Mouse (Mus musculus): ENCODE measurements around the gene Galnt18. TPM values are rescaled to one million over a fixed set of nuclear protein-coding genes. Genes with fewer than 3 reads are reported as not detected.

Galnt18 gene
- polyA plus RNA-seq, 1 experiment: 21.9 TPM

DNA sequence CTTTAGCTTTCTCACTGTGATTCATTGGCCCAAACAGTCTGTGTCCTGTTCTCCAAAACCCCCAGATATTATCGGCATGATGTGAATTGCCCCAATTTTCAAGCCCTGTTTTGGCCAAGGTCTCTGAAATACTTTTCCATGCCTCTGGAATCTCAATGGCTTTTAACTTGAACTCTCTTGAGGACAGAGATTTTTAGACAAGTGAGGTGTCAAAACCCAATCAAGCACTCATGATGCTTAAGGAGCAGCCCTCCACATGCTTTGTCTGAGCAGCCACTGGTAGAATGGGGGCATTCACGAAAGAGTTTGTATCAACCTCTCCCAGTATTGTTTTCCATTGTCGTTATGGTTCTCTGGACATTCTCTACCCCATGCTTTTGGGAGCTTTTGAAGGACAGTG lies 9.2 kb downstream of the Galnt18 start:
- WGBS: 85% methylated on average over 3 of the region's 3 CpGs
- Histone ChIP-seq H3K27ac (ENCODE audit: insufficient read depth, low read length) (no peak overlapping the region), H3K27me3 (ENCODE audit: control insufficient read depth, insufficient read depth, low read length) (no peaks in the 10 kb centered on the region), H3K4me3 (replicated peaks; ENCODE audit: insufficient read depth, low read depth, low read length) (no peak overlapping the region), H3K4me1 (ENCODE audit: control insufficient read depth, insufficient read depth, low read length) (no peaks in the 10 kb centered on the region)
- TF ChIP-seq POLR2A (IDR thresholded peaks at IDR 0.05; ENCODE audit: borderline replicate concordance, insufficient read depth, low read length) (no peak), CTCF (IDR thresholded peaks at IDR 0.05; ENCODE audit: borderline replicate concordance, insufficient read depth, low read depth, low read length) (no peak)
- DNase-seq: no peak

DNA sequence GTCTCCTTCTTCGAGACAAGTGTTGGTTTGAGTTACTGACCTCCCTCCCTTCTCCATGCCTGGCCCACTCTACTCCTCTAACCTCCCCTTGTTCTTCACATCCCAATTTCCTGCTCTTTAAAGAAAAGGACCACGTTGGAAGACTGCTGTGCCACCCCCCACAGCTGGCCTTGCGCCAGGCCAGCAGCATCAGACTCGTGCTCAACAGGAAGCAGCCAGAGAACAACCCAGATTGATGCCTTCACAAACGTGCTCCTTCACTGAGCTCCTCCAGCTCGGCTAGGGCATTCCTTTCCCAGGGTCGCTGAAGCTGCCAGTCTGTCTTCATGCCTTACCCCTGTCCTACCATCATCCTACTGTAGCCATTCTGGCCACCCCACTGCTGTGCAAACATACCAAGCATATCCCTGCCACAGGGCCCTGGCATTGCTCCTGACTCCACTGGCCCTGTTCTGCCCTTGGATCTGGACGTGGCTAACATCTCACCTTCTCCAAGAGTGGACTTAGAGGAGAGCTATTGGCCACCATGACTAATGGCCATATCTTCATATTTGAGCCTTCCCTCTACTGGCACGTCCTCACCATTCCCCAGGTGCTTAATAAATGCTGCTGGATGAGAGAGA lies 13.5 kb downstream of the Galnt18 start:
- Histone ChIP-seq H3K4me3 (replicated peaks; ENCODE audit: insufficient read depth, low read depth, low read length) (no peak overlapping the region), H3K27ac (ENCODE audit: insufficient read depth, low read length) (no peak overlapping the region), H3K4me1 (ENCODE audit: control insufficient read depth, insufficient read depth, low read length) (0 out of 2 replicates have a peak, but pooled peaks cover 3% of the 10 kb centered on the region), H3K27me3 (ENCODE audit: control insufficient read depth, insufficient read depth, low read length) (no peaks in the 10 kb centered on the region)
- no peak for TF ChIP-seq POLR2A (IDR thresholded peaks at IDR 0.05; ENCODE audit: borderline replicate concordance, insufficient read depth, low read length)
- TF ChIP-seq CTCF (IDR thresholded peaks at IDR 0.05; ENCODE audit: borderline replicate concordance, insufficient read depth, low read depth, low read length): no peak
- DNase-seq: no peak
- 52% methylated on average over 9 of the region's 9 CpGs for WGBS

DNA sequence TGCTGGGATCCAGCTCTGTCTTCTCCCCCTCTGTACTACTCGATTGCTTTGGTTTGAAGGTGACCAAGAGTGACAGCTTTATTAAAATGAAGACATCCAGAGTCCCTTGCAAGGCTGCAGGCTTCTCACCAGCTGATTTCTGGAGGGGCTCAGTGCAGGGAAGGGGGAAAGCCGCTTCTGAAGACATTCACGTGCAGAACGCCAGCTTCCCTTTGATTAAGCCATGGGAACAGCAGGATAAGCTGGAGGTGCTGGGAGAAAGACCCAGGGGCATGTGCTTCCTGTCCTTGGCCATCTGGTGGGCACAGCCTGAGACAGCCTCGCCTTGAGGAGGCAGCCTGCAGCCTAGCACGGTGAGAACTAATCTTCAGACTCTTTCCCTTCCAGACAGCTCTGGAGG lies 17.0 kb downstream of the Galnt18 start:
- WGBS: 39% methylated on average over 6 of the region's 6 CpGs
- no peak overlapping the region for H3K4me3 ChIP-seq (replicated peaks; ENCODE audit: insufficient read depth, low read depth, low read length)
- 0 out of 2 replicates have a peak, but pooled peaks cover 3% of the 10 kb centered on the region for H3K4me1 ChIP-seq (ENCODE audit: control insufficient read depth, insufficient read depth, low read length)
- H3K27ac ChIP-seq (ENCODE audit: insufficient read depth, low read length): no peak overlapping the region
- no peak for DNase-seq
- no peaks in the 10 kb centered on the region for H3K27me3 ChIP-seq (ENCODE audit: control insufficient read depth, insufficient read depth, low read length)
- TF ChIP-seq CTCF (IDR thresholded peaks at IDR 0.05; ENCODE audit: borderline replicate concordance, insufficient read depth, low read depth, low read length): no peak
- TF ChIP-seq POLR2A (IDR thresholded peaks at IDR 0.05; ENCODE audit: borderline replicate concordance, insufficient read depth, low read length): no peak

DNA sequence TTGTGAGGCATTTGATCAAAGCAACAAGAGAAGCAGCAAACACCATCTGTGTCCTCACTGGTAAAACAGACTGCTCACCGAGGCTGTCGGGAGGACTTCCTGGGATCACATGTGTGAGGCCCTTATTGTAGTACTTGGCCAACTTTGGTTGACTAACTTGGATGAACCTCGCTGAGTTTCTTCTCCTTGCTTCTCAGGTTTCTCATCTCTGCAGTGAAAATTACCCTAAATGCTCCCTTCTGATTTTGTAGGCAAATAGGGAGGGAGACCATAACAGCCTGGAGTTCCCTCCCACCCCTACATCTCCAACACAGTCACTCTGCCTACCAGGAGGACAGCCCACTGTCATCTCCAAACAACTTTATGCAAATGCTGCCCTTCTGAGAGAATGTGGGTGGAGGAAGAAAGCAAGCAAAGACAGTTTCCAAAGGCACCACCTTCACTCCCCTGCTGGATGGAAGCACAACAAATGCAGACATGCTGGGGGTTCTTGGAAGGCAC lies 31.2 kb downstream of the Galnt18 start:
- Histone ChIP-seq H3K4me1 (ENCODE audit: control insufficient read depth, insufficient read depth, low read length) (no peaks in the 10 kb centered on the region), H3K27ac (ENCODE audit: insufficient read depth, low read length) (no peak overlapping the region), H3K4me3 (replicated peaks; ENCODE audit: insufficient read depth, low read depth, low read length) (no peak overlapping the region), H3K27me3 (ENCODE audit: control insufficient read depth, insufficient read depth, low read length) (no peaks in the 10 kb centered on the region)
- TF ChIP-seq CTCF (IDR thresholded peaks at IDR 0.05; ENCODE audit: borderline replicate concordance, insufficient read depth, low read depth, low read length): no peak
- TF ChIP-seq POLR2A (IDR thresholded peaks at IDR 0.05; ENCODE audit: borderline replicate concordance, insufficient read depth, low read length): no peak
- DNase-seq: no peak
- WGBS: 60% methylated on average over 3 of the region's 3 CpGs

DNA sequence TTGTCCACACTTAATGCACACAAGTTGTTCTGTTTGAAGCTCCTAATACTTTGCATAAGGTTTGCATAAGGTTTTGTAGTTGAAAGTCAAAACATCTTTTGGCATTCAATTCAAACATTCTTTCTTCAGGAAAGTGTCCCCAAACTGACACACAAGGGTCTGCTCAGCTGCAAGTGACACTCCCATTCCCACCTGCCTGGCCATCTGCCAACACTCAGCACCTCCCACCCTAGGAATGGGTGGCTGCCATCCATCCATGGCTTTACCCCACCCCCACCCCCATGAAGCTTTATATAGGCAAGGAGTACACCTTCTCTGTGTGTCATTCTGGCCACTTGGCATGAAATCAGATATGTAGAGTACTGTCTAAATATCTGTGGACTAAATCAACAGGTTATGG lies 35.0 kb downstream of the Galnt18 start:
- TF ChIP-seq POLR2A (IDR thresholded peaks at IDR 0.05; ENCODE audit: borderline replicate concordance, insufficient read depth, low read length) (no peak), CTCF (IDR thresholded peaks at IDR 0.05; ENCODE audit: borderline replicate concordance, insufficient read depth, low read depth, low read length) (no peak)
- no peak overlapping the region for H3K27ac ChIP-seq (ENCODE audit: insufficient read depth, low read length)

DNA sequence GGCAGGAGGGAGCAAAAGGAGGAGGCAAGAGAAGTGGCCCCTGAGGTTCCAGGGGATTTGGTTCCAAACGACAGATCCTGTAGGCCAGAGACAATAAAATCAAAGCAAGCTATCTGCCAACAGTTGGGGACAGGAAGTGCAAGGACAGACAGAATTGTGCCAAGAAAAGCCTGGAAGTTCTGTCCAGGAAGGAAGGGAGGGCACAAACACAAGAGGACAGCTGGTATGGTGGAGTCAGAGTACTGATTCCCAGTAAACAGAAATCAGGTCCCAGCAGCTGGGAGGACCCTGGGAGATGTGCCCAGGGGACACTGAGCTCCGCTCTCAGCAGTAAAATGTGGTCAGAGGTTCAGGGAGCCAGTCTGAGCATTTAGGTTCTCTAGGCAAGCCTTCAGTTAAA lies 38.2 kb downstream of the Galnt18 start:
- DNase-seq: peak in 1 of 2 experiments; percentile 40
- Histone ChIP-seq H3K4me1 (ENCODE audit: control insufficient read depth, insufficient read depth, low read length) (peaks cover 25% of the 10 kb centered on the region), H3K4me3 (replicated peaks; ENCODE audit: insufficient read depth, low read depth, low read length) (no peak overlapping the region), H3K27ac (ENCODE audit: insufficient read depth, low read length) (peak overlapping the region; percentile 20; the same call in 1 of the 2 replicates), H3K27me3 (ENCODE audit: control insufficient read depth, insufficient read depth, low read length) (no peaks in the 10 kb centered on the region)
- WGBS: 20% methylated on average over 2 of the region's 2 CpGs
- TF ChIP-seq CTCF (IDR thresholded peaks at IDR 0.05; ENCODE audit: borderline replicate concordance, insufficient read depth, low read depth, low read length): no peak

More for the DNA sequence above, 35.0 kb downstream of the Galnt18 start:
- H3K4me1 ChIP-seq (ENCODE audit: control insufficient read depth, insufficient read depth, low read length): peaks cover 6% of the 10 kb centered on the region; the same call in 1 of the 2 replicates
- DNase-seq: no peak
- H3K4me3 ChIP-seq (replicated peaks; ENCODE audit: insufficient read depth, low read depth, low read length): no peak overlapping the region
- no peaks in the 10 kb centered on the region for H3K27me3 ChIP-seq (ENCODE audit: control insufficient read depth, insufficient read depth, low read length)

DNA sequence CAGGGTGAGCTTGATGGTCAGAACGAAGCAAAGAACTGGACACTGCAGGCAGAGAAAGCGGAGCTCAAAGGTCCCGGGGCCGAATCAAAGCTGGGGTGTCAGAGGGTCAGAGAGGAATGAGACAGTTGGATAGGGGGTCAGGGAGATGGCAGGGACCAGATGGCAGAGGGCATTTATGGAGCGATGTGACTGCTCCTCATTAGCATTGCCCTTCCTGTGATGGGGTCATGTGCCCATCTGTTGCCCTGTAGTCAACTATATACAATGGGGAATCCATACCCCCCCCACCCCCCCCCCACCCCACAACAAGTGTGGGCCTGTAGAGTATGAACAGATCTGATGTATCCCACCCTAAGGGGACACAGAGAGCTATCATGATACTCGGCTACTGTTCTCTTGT lies 39.7 kb downstream of the Galnt18 start:
- 69% methylated on average over 6 of the region's 6 CpGs for WGBS
- peaks cover 32% of the 10 kb centered on the region for H3K4me1 ChIP-seq (ENCODE audit: control insufficient read depth, insufficient read depth, low read length)

DNA sequence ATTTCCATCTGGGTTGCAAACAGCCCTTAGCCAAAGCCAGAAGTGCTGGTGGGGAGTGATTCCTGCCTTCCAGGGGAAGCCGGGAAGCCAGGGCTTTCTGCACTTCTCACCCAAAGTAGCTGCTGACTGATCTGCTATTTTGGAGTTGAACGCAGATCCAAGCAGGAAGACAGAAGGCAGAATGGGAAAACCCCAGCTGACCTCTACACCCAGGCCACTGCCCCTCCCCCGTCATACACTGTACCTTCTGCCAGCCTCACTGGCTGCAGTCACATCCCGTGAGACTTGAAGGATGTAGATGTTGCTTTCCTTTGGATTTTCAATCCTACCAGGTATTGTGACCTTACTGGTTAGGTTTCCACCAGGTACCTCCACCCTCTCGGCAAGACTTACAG lies 40.4 kb downstream of the Galnt18 start:
- Histone ChIP-seq H3K27ac (ENCODE audit: insufficient read depth, low read length) (no peak overlapping the region), H3K4me1 (ENCODE audit: control insufficient read depth, insufficient read depth, low read length) (peaks cover 32% of the 10 kb centered on the region), H3K27me3 (ENCODE audit: control insufficient read depth, insufficient read depth, low read length) (no peaks in the 10 kb centered on the region), H3K4me3 (replicated peaks; ENCODE audit: insufficient read depth, low read depth, low read length) (no peak overlapping the region)
- DNase-seq: no peak
- TF ChIP-seq POLR2A (IDR thresholded peaks at IDR 0.05; ENCODE audit: borderline replicate concordance, insufficient read depth, low read length): no peak
- no peak for TF ChIP-seq CTCF (IDR thresholded peaks at IDR 0.05; ENCODE audit: borderline replicate concordance, insufficient read depth, low read depth, low read length)
- 68% methylated on average over 5 of the region's 5 CpGs for WGBS

More for the DNA sequence above, 39.7 kb downstream of the Galnt18 start:
- DNase-seq: no peak
- no peak for TF ChIP-seq POLR2A (IDR thresholded peaks at IDR 0.05; ENCODE audit: borderline replicate concordance, insufficient read depth, low read length)
- no peak for TF ChIP-seq CTCF (IDR thresholded peaks at IDR 0.05; ENCODE audit: borderline replicate concordance, insufficient read depth, low read depth, low read length)
- Histone ChIP-seq H3K27me3 (ENCODE audit: control insufficient read depth, insufficient read depth, low read length) (no peaks in the 10 kb centered on the region), H3K4me3 (replicated peaks; ENCODE audit: insufficient read depth, low read depth, low read length) (no peak overlapping the region), H3K27ac (ENCODE audit: insufficient read depth, low read length) (no peak overlapping the region)
